Mouse (Mus musculus) megakaryocyte, embryonic 14.5 days (primary cell): ENCODE measurements around the gene Rnf224. TPM values are rescaled to one million over a fixed set of nuclear protein-coding genes. Genes with fewer than 3 reads are reported as not detected.

Experiments used
- H3K27me3 ChIP-seq: replicated peaks from 2 replicates; pipeline ENCODE3; 2012; ENCODE audit warnings: inconsistent platforms
- H3K36me3 ChIP-seq: replicated peaks from 2 replicates; pipeline ENCODE3; 2012; ENCODE audit warnings: low read length, inconsistent platforms, mixed read lengths
- H3K4me1 ChIP-seq: 2 replicates; pipeline ENCODE4 v1.6.1; 2012; ENCODE audit warnings: inconsistent platforms
- H3K4me3 ChIP-seq: replicated peaks from 2 replicates; pipeline ENCODE3; 2012; ENCODE audit warnings: moderate library complexity, mild to moderate bottlenecking, inconsistent platforms
- H3K9me3 ChIP-seq: 2 replicates; pipeline ENCODE4 v1.6.1; 2012; ENCODE audit warnings: inconsistent platforms
- FLI1 ChIP-seq: IDR thresholded peaks from 2 replicates; pipeline ENCODE4 v1.6.1; 2012; ENCODE audit warnings: low read length, inconsistent platforms, mixed read lengths
- GATA1 ChIP-seq: IDR thresholded peaks from 3 replicates; pipeline ENCODE4 v1.6.1; 2012; ENCODE audit warnings: mixed read lengths, low read length, inconsistent platforms, borderline replicate concordance
- polyA plus RNA-seq: library from polyadenylated mRNA; stranded (reverse); fragments of >175 nt; gene quantifications from 2 replicates; pipeline ENCODE4 v1.2.3, GENCODE M21; 2012; ENCODE audit warnings: low replicate concordance; ENCODE audit not compliant: insufficient read depth

Rnf224 gene
- polyA plus RNA-seq, 1 experiment, result not detected

- Histone ChIP-seq H3K4me1 (peaks cover 86% of the 10 kb centered on the region), H3K9me3 (no peaks in the 10 kb centered on the region), H3K36me3 (peaks cover 75% of the 10 kb centered on the region), H3K27me3 (no peaks in the 10 kb centered on the region), H3K4me3 (peak overlapping the region; percentile 95)
- TF ChIP-seq FLI1, result no peak
- TF ChIP-seq GATA1, result no peak
These were observed 41.1 kb downstream of the Rnf224 start for GRCm38 (mm10) chr2:25195211-25196156.

GRCm38 (mm10) chr2:25194486-25195171 lies 42.0 kb downstream of the Rnf224 start:
- H3K4me1 ChIP-seq, result peaks cover 77% of the 10 kb centered on the region
- peaks cover 69% of the 10 kb centered on the region for H3K36me3 ChIP-seq

GRCm38 (mm10) chr2:25194006-25194405 lies 42.6 kb downstream of the Rnf224 start:
- Histone ChIP-seq H3K4me3 (peak overlapping the region; percentile 95), H3K27me3 (no peaks in the 10 kb centered on the region), H3K36me3 (peaks cover 63% of the 10 kb centered on the region), H3K9me3 (no peaks in the 10 kb centered on the region), H3K4me1 (peaks cover 73% of the 10 kb centered on the region)
- TF ChIP-seq FLI1 (no peak), GATA1 (no peak)

More at GRCm38 (mm10) chr2:25194486-25195171, 42.0 kb downstream of the Rnf224 start:
- TF ChIP-seq GATA1, result no peak
- TF ChIP-seq FLI1, result 0 out of 2 replicates have a peak, but pooled peaks have one; percentile 15
- Histone ChIP-seq H3K4me3 (peak overlapping the region; percentile 95), H3K27me3 (no peaks in the 10 kb centered on the region), H3K9me3 (no peaks in the 10 kb centered on the region)

- TF ChIP-seq FLI1, result no peak
- H3K4me1 ChIP-seq, result peaks cover 66% of the 10 kb centered on the region
- H3K36me3 ChIP-seq, result peaks cover 56% of the 10 kb centered on the region
- no peaks in the 10 kb centered on the region for H3K27me3 ChIP-seq
- no peaks in the 10 kb centered on the region for H3K9me3 ChIP-seq
- H3K4me3 ChIP-seq, result peak overlapping the region; percentile 95
These were observed 43.2 kb downstream of the Rnf224 start for GRCm38 (mm10) chr2:25193330-25193770.

- no peak overlapping the region for H3K4me3 ChIP-seq
- TF ChIP-seq FLI1 (no peak), GATA1 (no peak)
These were observed 48.7 kb downstream of the Rnf224 start for GRCm38 (mm10) chr2:25187841-25188240.

GRCm38 (mm10) chr2:25186575-25186930 lies 50.0 kb downstream of the Rnf224 start:
- peaks cover 27% of the 10 kb centered on the region for H3K27me3 ChIP-seq
- H3K9me3 ChIP-seq, result no peaks in the 10 kb centered on the region
- peak overlapping the region; percentile 90 for H3K4me3 ChIP-seq
- peaks cover 62% of the 10 kb centered on the region for H3K4me1 ChIP-seq
- TF ChIP-seq FLI1, result no peak
- no peak for TF ChIP-seq GATA1
- H3K36me3 ChIP-seq, result peaks cover 27% of the 10 kb centered on the region

More at GRCm38 (mm10) chr2:25187841-25188240, 48.7 kb downstream of the Rnf224 start:
- H3K9me3 ChIP-seq, result no peaks in the 10 kb centered on the region
- H3K36me3 ChIP-seq, result peaks cover 35% of the 10 kb centered on the region
- peaks cover 54% of the 10 kb centered on the region for H3K4me1 ChIP-seq
- H3K27me3 ChIP-seq, result peaks cover 27% of the 10 kb centered on the region

- Histone ChIP-seq H3K9me3 (no peaks in the 10 kb centered on the region), H3K4me3 (peak overlapping the region; percentile 90), H3K36me3 (peaks cover 20% of the 10 kb centered on the region), H3K4me1 (peaks cover 65% of the 10 kb centered on the region), H3K27me3 (peaks cover 32% of the 10 kb centered on the region)
- TF ChIP-seq GATA1, result no peak
These were observed 50.7 kb downstream of the Rnf224 start for GRCm38 (mm10) chr2:25185625-25186574.

- Histone ChIP-seq H3K4me1 (peaks cover 75% of the 10 kb centered on the region), H3K27me3 (peaks cover 39% of the 10 kb centered on the region), H3K4me3 (peak overlapping the region; percentile 3), H3K9me3 (no peaks in the 10 kb centered on the region), H3K36me3 (peaks cover 14% of the 10 kb centered on the region)
- no peak for TF ChIP-seq GATA1
- no peak for TF ChIP-seq FLI1
These were observed 52.1 kb downstream of the Rnf224 start for GRCm38 (mm10) chr2:25184496-25184895.

Other genes with a start within 250 kb of the Rnf224 start
- 24.0 and 32.1 TPM in 2 replicates for gene Nsmf, start 182.4 kb downstream of the Rnf224 start, polyA plus RNA-seq
- not detected in 2 replicates for gene Entpd8, start 156.5 kb downstream of the Rnf224 start, polyA plus RNA-seq
- not detected in 2 replicates for gene Noxa1, start 141.6 kb downstream of the Rnf224 start, polyA plus RNA-seq
- gene Nrarp, start 56.0 kb downstream of the Rnf224 start, polyA plus RNA-seq, result 7.9 and 8.1 TPM in 2 replicates
- 10.3 and 14.6 TPM in 2 replicates for gene Tor4a, start 39.9 kb downstream of the Rnf224 start, polyA plus RNA-seq
- gene Nelfb, start 25.3 kb downstream of the Rnf224 start, polyA plus RNA-seq, result 22.9 and 24.0 TPM in 2 replicates
- 0.08 and 1.5 TPM in 2 replicates for gene Stpg3, start 22.1 kb downstream of the Rnf224 start, polyA plus RNA-seq
- gene Fam166a, start 18.0 kb downstream of the Rnf224 start, polyA plus RNA-seq, result not detected in 2 replicates
- gene Tubb4b, start 12.1 kb downstream of the Rnf224 start, polyA plus RNA-seq, result 264 and 365 TPM in 2 replicates
- gene Slc34a3, start 2.4 kb downstream of the Rnf224 start, polyA plus RNA-seq, result not detected in 2 replicates
- gene Rnf208, start 5.5 kb upstream of the Rnf224 start, polyA plus RNA-seq, result 3.8 and 7.6 TPM in 2 replicates
- gene Cysrt1, start 5.7 kb upstream of the Rnf224 start, polyA plus RNA-seq, result not detected in 2 replicates
- 1.1 TPM in 1 of 2 replicates, not detected in the other for gene AL732309.1, start 10.1 kb upstream of the Rnf224 start, polyA plus RNA-seq
- 16.3 and 20.0 TPM in 2 replicates for gene Tmem203, start 18.7 kb upstream of the Rnf224 start, polyA plus RNA-seq
- gene Tprn, start 25.8 kb upstream of the Rnf224 start, polyA plus RNA-seq, result 11.9 and 12.9 TPM in 2 replicates
- gene Ssna1, start 35.7 kb upstream of the Rnf224 start, polyA plus RNA-seq, result 34.6 and 160 TPM in 2 replicates
- gene Anapc2, start 35.7 kb upstream of the Rnf224 start, polyA plus RNA-seq, result 3.1 and 14.8 TPM in 2 replicates
- gene Tmem210, start 51.4 kb upstream of the Rnf224 start, polyA plus RNA-seq, result not detected in 2 replicates
- not detected in 2 replicates for gene Lrrc26, start 53.1 kb upstream of the Rnf224 start, polyA plus RNA-seq
- not detected in 2 replicates for gene Grin1, start 82.4 kb upstream of the Rnf224 start, polyA plus RNA-seq
- 4.4 and 13.9 TPM in 2 replicates for gene Man1b1, start 95.6 kb upstream of the Rnf224 start, polyA plus RNA-seq
- 4.3 and 4.4 TPM in 2 replicates for gene Dpp7, start 119.6 kb upstream of the Rnf224 start, polyA plus RNA-seq
- 12.1 and 13.3 TPM in 2 replicates for gene Uap1l1, start 128.9 kb upstream of the Rnf224 start, polyA plus RNA-seq
- 26.7 and 29.9 TPM in 2 replicates for gene Sapcd2, start 135.5 kb upstream of the Rnf224 start, polyA plus RNA-seq
- gene Entpd2, start 159.1 kb upstream of the Rnf224 start, polyA plus RNA-seq, result 1.3 TPM in 1 of 2 replicates, not detected in the other
- gene Npdc1, start 162.6 kb upstream of the Rnf224 start, polyA plus RNA-seq, result 3.7 and 3.9 TPM in 2 replicates
- 4.3 TPM in 1 of 2 replicates, not detected in the other for gene Fut7, start 186.5 kb upstream of the Rnf224 start, polyA plus RNA-seq
- 13.1 and 24.3 TPM in 2 replicates for gene Abca2, start 191.9 kb upstream of the Rnf224 start, polyA plus RNA-seq
- not detected in 2 replicates for gene Clic3, start 220.1 kb upstream of the Rnf224 start, polyA plus RNA-seq
- 51.1 and 52.3 TPM in 2 replicates for gene Paxx, start 224.3 kb upstream of the Rnf224 start, polyA plus RNA-seq
- gene Ptgds, start 233.3 kb upstream of the Rnf224 start, polyA plus RNA-seq, result not detected in 2 replicates